ENCODE assay signal across 8 mouse cellular contexts in genomic region chr13:49320040-49320439, GRCm38 (mm10). TPM values are rescaled to one million over a fixed set of nuclear protein-coding genes. Genes with fewer than 3 reads are reported as not detected.
DNase-seq lines count a peak whose midpoint lies in the region; ATAC-seq lines count a peak whose summit lies in the region.

Gene Fgd3 (minus strand): TSS chr13:49320311.

- peak; percentile 93 for ATAC-seq in forebrain, embryonic 16.5 days
- ATAC-seq in intestine, embryonic 16.5 days, result peak; percentile 76
- no peak for ATAC-seq in limb, embryonic 15.5 days (ENCODE audit: insufficient number of reproducible peaks, low FRiP score, low TSS enrichment, low read depth)

- no peaks in the 10 kb centered on the region for H3K36me3 ChIP-seq in heart, embryonic 10.5 days
- H3K36me3 ChIP-seq in forebrain, embryonic 16.5 days (ENCODE audit: control insufficient read depth, insufficient read depth), result no peaks in the 10 kb centered on the region
- no peaks in the 10 kb centered on the region for H3K36me3 ChIP-seq in intestine, embryonic 16.5 days (ENCODE audit: control insufficient read depth, insufficient read depth, low read length)
- H3K36me3 ChIP-seq in limb, embryonic 15.5 days, result no peaks in the 10 kb centered on the region

- intact Hi-C loops in heart, postnatal 25 days (cut with DNase I), result no loop called here

- peaks cover 11% of the 10 kb centered on the region for H3K4me1 ChIP-seq in heart, embryonic 10.5 days
- peaks cover 50% of the 10 kb centered on the region for H3K4me1 ChIP-seq in forebrain, embryonic 16.5 days (replicated peaks; ENCODE audit: control insufficient read depth, insufficient read depth, low read length)
- peaks cover 8% of the 10 kb centered on the region for H3K4me1 ChIP-seq in intestine, embryonic 16.5 days (ENCODE audit: control insufficient read depth, insufficient read depth, low read length)
- peaks cover 13% of the 10 kb centered on the region for H3K4me1 ChIP-seq in limb, embryonic 15.5 days

- peak within 1 kb of the TSS; percentile 74 for H3K27ac ChIP-seq in heart, embryonic 10.5 days
- H3K27ac ChIP-seq in forebrain, embryonic 16.5 days (ENCODE audit: low read length), result peak within 1 kb of the TSS; percentile 70
- H3K27ac ChIP-seq in intestine, embryonic 16.5 days (ENCODE audit: low read length), result no peak within 1 kb of the TSS
- H3K27ac ChIP-seq in limb, embryonic 15.5 days, result no peak within 1 kb of the TSS

- no peaks in the 10 kb centered on the region for H3K27me3 ChIP-seq in heart, embryonic 10.5 days (ENCODE audit: insufficient read depth, poor library complexity, severe bottlenecking)
- no peaks in the 10 kb centered on the region for H3K27me3 ChIP-seq in forebrain, embryonic 16.5 days (replicated peaks; ENCODE audit: control insufficient read depth, insufficient read depth, low read length)
- H3K27me3 ChIP-seq in intestine, embryonic 16.5 days (replicated peaks; ENCODE audit: control insufficient read depth, insufficient read depth, low read length), result no peaks in the 10 kb centered on the region
- no peaks in the 10 kb centered on the region for H3K27me3 ChIP-seq in limb, embryonic 15.5 days

- peak within 1 kb of the TSS; percentile 46 for H3K4me3 ChIP-seq in heart, embryonic 10.5 days
- H3K4me3 ChIP-seq in forebrain, embryonic 16.5 days (replicated peaks; ENCODE audit: low read length), result peak within 1 kb of the TSS; percentile 50
- H3K4me3 ChIP-seq in intestine, embryonic 16.5 days (ENCODE audit: low read length), result no peak within 1 kb of the TSS
- H3K4me3 ChIP-seq in limb, embryonic 15.5 days, result peak within 1 kb of the TSS; percentile 22

- peak within 1 kb of the TSS; percentile 64 for H3K4me2 ChIP-seq in forebrain, embryonic 16.5 days (ENCODE audit: low read length)
- H3K4me2 ChIP-seq in intestine, embryonic 16.5 days (ENCODE audit: low read depth, low read length), result peak within 1 kb of the TSS; percentile 32
- H3K4me2 ChIP-seq in limb, embryonic 15.5 days, result peak within 1 kb of the TSS; percentile 53

- DNase-seq in heart, embryonic 10.5 days (ENCODE audit: low spot score), result peak; percentile 83
- DNase-seq in heart, postnatal 25 days (ENCODE audit: low spot score), result no peak
- peak; percentile 82 for DNase-seq in adrenal gland, postnatal 14 days
- peak; percentile 28 for DNase-seq in retina, adult 2 months (ENCODE audit: low read depth, low spot score)
- no peak for DNase-seq in T-cell, adult 2 months (ENCODE audit: low spot score)

- peak within 1 kb of the TSS; percentile 64 for H3K9ac ChIP-seq in forebrain, embryonic 16.5 days (replicated peaks; ENCODE audit: low read depth, low read length)
- H3K9ac ChIP-seq in intestine, embryonic 16.5 days (ENCODE audit: low read depth, low read length), result peak within 1 kb of the TSS; percentile 46; the same call in 1 of the 2 replicates
- 0 out of 2 replicates have a peak within 1 kb of the TSS, but pooled peaks have one; percentile 12 for H3K9ac ChIP-seq in limb, embryonic 15.5 days

- no peaks in the 10 kb centered on the region for H3K9me3 ChIP-seq in heart, embryonic 10.5 days
- no peaks in the 10 kb centered on the region for H3K9me3 ChIP-seq in forebrain, embryonic 16.5 days (ENCODE audit: control insufficient read depth, low read length)
- H3K9me3 ChIP-seq in intestine, embryonic 16.5 days (ENCODE audit: control insufficient read depth, low read length), result no peaks in the 10 kb centered on the region
- H3K9me3 ChIP-seq in limb, embryonic 15.5 days, result no peaks in the 10 kb centered on the region

- WGBS in heart, embryonic 10.5 days, result 7% methylated on average over 10 of the region's 10 CpGs
- WGBS in forebrain, embryonic 16.5 days, result 0% methylated on average over 10 of the region's 10 CpGs
- 5% methylated on average over 10 of the region's 10 CpGs for whole genome bisulfite sequencing in intestine, embryonic 16.5 days
- 3% methylated on average over 9 of the region's 10 CpGs for WGBS in limb, embryonic 15.5 days

RNA-seq across cellular contexts. Expression of gene Fgd3, which starts in this region (rescaled TPM):
- 0.26 and 0.45 TPM in 2 replicates for polyA plus RNA-seq in heart, embryonic 10.5 days (2016; fragmentation: Nextera tagmentation; extraction: Ambion mirVana)
- total RNA-seq in heart, postnatal 25 days (2021), result 1 to 10 TPM in 1 of 2 experiments, under 1 TPM in 1; 0.91 to 1.2 TPM
- 2.7 and 7.7 TPM in 2 replicates for total RNA-seq in adrenal gland, postnatal 14 days (2021)
- polyA plus RNA-seq in forebrain, embryonic 16.5 days (2015; fragmentation: Nextera tagmentation; extraction: Ambion mirVana), result 3.1 and 4.2 TPM in 2 replicates
- 0.82 and 1.2 TPM in 2 replicates for polyA plus RNA-seq in intestine, embryonic 16.5 days (2015; fragmentation: Nextera tagmentation; extraction: Ambion mirVana)
- polyA plus RNA-seq in limb, embryonic 15.5 days (2015; fragmentation: Nextera tagmentation; extraction: Ambion mirVana), result 0.37 and 0.40 TPM in 2 replicates

Comparison
In these comparisons a context has a peak if more than half of its experiments do, and no peak if none do; other contexts are left out.
1. Peak in DNase-seq, H3K4me3 ChIP-seq and H3K27ac ChIP-seq in heart, embryonic 10.5 days; RNA of the gene not detected or under 1 TPM.
2. DNase-seq: peak in adrenal gland, postnatal 14 days (single experiment) and retina, adult 2 months (single experiment); none in heart, postnatal 25 days (single experiment) and T-cell, adult 2 months (single experiment).
3. H3K9ac ChIP-seq: peak in every context shown above with its lines; median percentile 64 in forebrain, embryonic 16.5 days; 46 in intestine, embryonic 16.5 days; 12 in limb, embryonic 15.5 days.
4. Peak in every context shown above with its lines, with median percentiles within 50 percentile points of each other: H3K4me2 ChIP-seq.